8 mouse cellular contexts compared by ENCODE assay signal in the genomic region with DNA sequence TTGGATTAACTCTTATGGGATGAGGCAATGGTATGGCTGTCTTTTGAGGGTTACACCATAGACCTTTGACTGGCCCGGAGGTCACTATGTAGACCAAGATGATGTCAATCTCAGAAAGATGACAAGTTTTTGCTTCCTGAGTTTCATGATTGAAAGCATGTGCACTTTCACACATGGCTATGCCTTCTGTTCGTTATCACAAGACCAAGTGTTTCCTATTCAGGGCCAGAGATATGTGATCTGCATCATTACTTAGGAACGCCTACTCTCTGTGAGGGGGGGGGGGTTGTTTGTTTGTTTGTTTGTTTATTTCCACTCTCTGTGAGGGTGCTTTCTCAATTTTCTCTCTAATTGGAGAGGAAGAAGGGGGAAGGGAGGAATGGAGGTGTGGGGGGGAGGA. TPM values are rescaled to one million over a fixed set of nuclear protein-coding genes. Genes with fewer than 3 reads are reported as not detected.
A peak's percentile ranks its signal among the peaks of the same experiment; 100 is the strongest.
DNase-seq lines count a peak whose midpoint lies in the region; ATAC-seq and TF ChIP-seq lines count a peak whose summit lies in the region.

No protein-coding gene starts in this region.

- H3K36me3 ChIP-seq in heart, embryonic 13.5 days: no peaks in the 10 kb centered on the region
- peaks cover 14% of the 10 kb centered on the region for H3K36me3 ChIP-seq in G1E (replicated peaks)
- no peaks in the 10 kb centered on the region for H3K36me3 ChIP-seq in heart, postnatal 0 days (replicated peaks; ENCODE audit: control insufficient read depth, insufficient read depth, low read length)
- no peaks in the 10 kb centered on the region for H3K36me3 ChIP-seq in midbrain, embryonic 13.5 days

- peak overlapping the region; percentile 95 for H3K27ac ChIP-seq in heart, embryonic 13.5 days (replicated peaks)
- peak overlapping the region; percentile 95 for H3K27ac ChIP-seq in heart, postnatal 0 days (ENCODE audit: low read depth)
- peak overlapping the region; percentile 87 for H3K27ac ChIP-seq in midbrain, embryonic 13.5 days

- no peak for DNase-seq in heart, adult 11 months
- DNase-seq in G1E (ENCODE audit: low spot score): no peak
- no peak for DNase-seq in heart, postnatal 0 days (ENCODE audit: low spot score)
- no peak for DNase-seq in urinary bladder, postnatal 14 days (ENCODE audit: low spot score)
- no peak for DNase-seq in spleen, postnatal 10 days (ENCODE audit: low spot score in 2 of 2)
- no peak for DNase-seq in right cerebral cortex, postnatal 36 days (ENCODE audit: low spot score in 2 of 2)

- H3K4me2 ChIP-seq in heart, embryonic 13.5 days: peak overlapping the region; percentile 77
- peak overlapping the region; percentile 69 for H3K4me2 ChIP-seq in heart, postnatal 0 days (ENCODE audit: low read depth, low read length)
- peak overlapping the region; percentile 63 for H3K4me2 ChIP-seq in midbrain, embryonic 13.5 days (replicated peaks)

- no peak for ATAC-seq in heart, embryonic 13.5 days (ENCODE audit: extremely low read depth, insufficient number of reproducible peaks, low FRiP score, low TSS enrichment)
- ATAC-seq in G1E (ENCODE audit: extremely low read depth, insufficient number of reproducible peaks, low FRiP score, poor library complexity, severe bottlenecking): no peak
- ATAC-seq in heart, postnatal 0 days (ENCODE audit: insufficient read depth, low read depth): no peak
- ATAC-seq in midbrain, embryonic 13.5 days: no peak

- peaks cover 34% of the 10 kb centered on the region for H3K4me1 ChIP-seq in heart, embryonic 13.5 days
- H3K4me1 ChIP-seq in G1E (ENCODE audit: insufficient read depth, low read depth, low read length): peaks cover 26% of the 10 kb centered on the region
- H3K4me1 ChIP-seq in heart, postnatal 0 days (ENCODE audit: control insufficient read depth, insufficient read depth): peaks cover 35% of the 10 kb centered on the region
- H3K4me1 ChIP-seq in midbrain, embryonic 13.5 days (replicated peaks): peaks cover 34% of the 10 kb centered on the region

- no peaks in the 10 kb centered on the region for H3K9me3 ChIP-seq in heart, embryonic 13.5 days
- no peaks in the 10 kb centered on the region for H3K9me3 ChIP-seq in G1E (replicated peaks)
- H3K9me3 ChIP-seq in heart, postnatal 0 days (replicated peaks; ENCODE audit: control insufficient read depth, low read length): no peaks in the 10 kb centered on the region
- no peaks in the 10 kb centered on the region for H3K9me3 ChIP-seq in midbrain, embryonic 13.5 days

- no peak for TF ChIP-seq CTCF in G1E (IDR thresholded peaks at IDR 0.05; ENCODE audit: low read depth, low read length)
- TF ChIP-seq CTCF in heart, postnatal 0 days (IDR thresholded peaks at IDR 0.05; ENCODE audit: low read depth): no peak

- whole genome bisulfite sequencing in heart, embryonic 13.5 days: 59% methylated on average over 3 of the region's 3 CpGs
- WGBS in heart, postnatal 0 days: 41% methylated on average over 3 of the region's 3 CpGs
- WGBS in midbrain, embryonic 13.5 days: 51% methylated on average over 3 of the region's 3 CpGs

- H3K27me3 ChIP-seq in heart, embryonic 13.5 days (replicated peaks): no peaks in the 10 kb centered on the region
- H3K27me3 ChIP-seq in G1E (ENCODE audit: insufficient read depth, low read length): no peaks in the 10 kb centered on the region
- no peaks in the 10 kb centered on the region for H3K27me3 ChIP-seq in heart, postnatal 0 days (ENCODE audit: control insufficient read depth, insufficient read depth, low read length)
- no peaks in the 10 kb centered on the region for H3K27me3 ChIP-seq in midbrain, embryonic 13.5 days

- peak overlapping the region; percentile 85 for H3K9ac ChIP-seq in heart, embryonic 13.5 days
- H3K9ac ChIP-seq in heart, postnatal 0 days (replicated peaks; ENCODE audit: low read depth, low read length): peak overlapping the region; percentile 72
- peak overlapping the region; percentile 68 for H3K9ac ChIP-seq in midbrain, embryonic 13.5 days (replicated peaks)

- H3K4me3 ChIP-seq in heart, embryonic 13.5 days: peak overlapping the region; percentile 86
- H3K4me3 ChIP-seq in G1E (ENCODE audit: low read depth, low read length): peak overlapping the region; percentile 81
- peak overlapping the region; percentile 79 for H3K4me3 ChIP-seq in heart, postnatal 0 days (ENCODE audit: low read depth, low read length)
- peak overlapping the region; percentile 79 for H3K4me3 ChIP-seq in midbrain, embryonic 13.5 days (replicated peaks)

- TF ChIP-seq EP300 in heart, postnatal 0 days (IDR thresholded peaks at IDR 0.05; ENCODE audit: low read depth): no peak

RNA-seq across cellular contexts. Expression of a gene that starts 0.9 kb away (rescaled TPM):
- 353 and 358 TPM in 2 replicates for polyA plus RNA-seq in heart, embryonic 13.5 days (2015; fragmentation: Nextera tagmentation; extraction: Ambion mirVana)
- total RNA-seq in G1E (2014; fragmentation: Nextera tagmentation): 472 and 480 TPM in 2 replicates
- total RNA-seq in G1E (2017): 145 and 156 TPM in 2 replicates
- polyA plus RNA-seq in G1E (2012): 103 and 224 TPM in 2 replicates
- total RNA-seq in heart, postnatal 0 days (2014; rRNA removed; ENCODE audit: low replicate concordance): 323 and 403 TPM in 2 replicates
- polyA plus RNA-seq in heart, postnatal 0 days (2015; fragmentation: Nextera tagmentation; extraction: Ambion mirVana): 264 and 279 TPM in 2 replicates
- polyA plus RNA-seq in midbrain, embryonic 13.5 days (2015; fragmentation: Nextera tagmentation; extraction: Ambion mirVana): 636 and 655 TPM in 2 replicates

RNA-seq across cellular contexts. Expression of a gene that starts 24.7 kb away (rescaled TPM):
- not detected in 2 replicates for polyA plus RNA-seq in heart, embryonic 13.5 days (2015; fragmentation: Nextera tagmentation; extraction: Ambion mirVana)
- total RNA-seq in G1E (2014; fragmentation: Nextera tagmentation) (not detected in 2 replicates), G1E (2017) (0.16 TPM in 1 of 2 replicates, not detected in the other)
- not detected in 2 replicates for polyA plus RNA-seq in G1E (2012)
- not detected in 2 replicates for total RNA-seq in heart, postnatal 0 days (2014; rRNA removed; ENCODE audit: low replicate concordance)
- not detected in 2 replicates for polyA plus RNA-seq in heart, postnatal 0 days (2015; fragmentation: Nextera tagmentation; extraction: Ambion mirVana)
- polyA plus RNA-seq in midbrain, embryonic 13.5 days (2015; fragmentation: Nextera tagmentation; extraction: Ambion mirVana): not detected in 2 replicates

RNA-seq across cellular contexts. Expression of a gene that starts 39.3 kb away (rescaled TPM):
- not detected in 2 replicates for polyA plus RNA-seq in heart, embryonic 13.5 days (2015; fragmentation: Nextera tagmentation; extraction: Ambion mirVana)
- 3.4 TPM in 1 of 2 replicates, not detected in the other for total RNA-seq in G1E (2014; fragmentation: Nextera tagmentation)
- total RNA-seq in G1E (2017): 0.23 and 0.44 TPM in 2 replicates
- not detected in 2 replicates for polyA plus RNA-seq in G1E (2012)
- not detected in 2 replicates for total RNA-seq in heart, postnatal 0 days (2014; rRNA removed; ENCODE audit: low replicate concordance)
- not detected in 2 replicates for polyA plus RNA-seq in heart, postnatal 0 days (2015; fragmentation: Nextera tagmentation; extraction: Ambion mirVana)
- polyA plus RNA-seq in midbrain, embryonic 13.5 days (2015; fragmentation: Nextera tagmentation; extraction: Ambion mirVana): not detected in 2 replicates

RNA-seq across cellular contexts. Expression of a gene that starts 52.0 kb away (rescaled TPM):
- polyA plus RNA-seq in heart, embryonic 13.5 days (2015; fragmentation: Nextera tagmentation; extraction: Ambion mirVana): not detected in 2 replicates
- total RNA-seq in G1E (2014; fragmentation: Nextera tagmentation): not detected in 2 replicates
- 0.05 and 0.12 TPM in 2 replicates for total RNA-seq in G1E (2017)
- polyA plus RNA-seq in G1E (2012): not detected in 2 replicates
- not detected in 2 replicates for total RNA-seq in heart, postnatal 0 days (2014; rRNA removed; ENCODE audit: low replicate concordance)
- not detected in 2 replicates for polyA plus RNA-seq in heart, postnatal 0 days (2015; fragmentation: Nextera tagmentation; extraction: Ambion mirVana)
- polyA plus RNA-seq in midbrain, embryonic 13.5 days (2015; fragmentation: Nextera tagmentation; extraction: Ambion mirVana): not detected in 2 replicates
